Mouse (Mus musculus): ENCODE measurements around the gene Jph3.

Jph3 gene

GRCm38 (mm10) chr8:121792159-121792558, 62.7 kb downstream of the Jph3 start:
- DNase-seq: no peak

DNA sequence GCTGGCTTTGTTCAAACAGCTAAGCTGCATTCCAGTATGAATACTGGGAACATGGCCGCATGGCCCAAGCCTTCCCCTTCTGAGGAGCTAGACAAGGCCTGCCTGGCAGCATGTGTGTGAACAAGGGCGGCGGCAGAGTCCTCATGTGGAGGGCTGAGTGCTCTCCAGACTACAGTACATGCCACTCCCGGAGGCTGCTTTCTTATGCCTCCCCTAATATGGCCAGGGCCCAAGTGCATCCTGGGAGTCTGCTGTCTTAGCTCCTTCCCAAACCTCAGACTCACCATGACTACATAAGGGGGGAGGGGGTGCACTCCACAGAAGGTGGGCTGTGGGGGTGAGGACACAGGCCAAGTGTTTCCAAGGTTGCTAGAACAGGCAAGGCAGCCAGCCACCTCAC, 63.2 kb downstream of the Jph3 start:
- DNase-seq: no peak

- DNase-seq: no peak
Measured at GRCm38 (mm10) chr8:121794151-121794550, 64.7 kb downstream of the Jph3 start.

DNA sequence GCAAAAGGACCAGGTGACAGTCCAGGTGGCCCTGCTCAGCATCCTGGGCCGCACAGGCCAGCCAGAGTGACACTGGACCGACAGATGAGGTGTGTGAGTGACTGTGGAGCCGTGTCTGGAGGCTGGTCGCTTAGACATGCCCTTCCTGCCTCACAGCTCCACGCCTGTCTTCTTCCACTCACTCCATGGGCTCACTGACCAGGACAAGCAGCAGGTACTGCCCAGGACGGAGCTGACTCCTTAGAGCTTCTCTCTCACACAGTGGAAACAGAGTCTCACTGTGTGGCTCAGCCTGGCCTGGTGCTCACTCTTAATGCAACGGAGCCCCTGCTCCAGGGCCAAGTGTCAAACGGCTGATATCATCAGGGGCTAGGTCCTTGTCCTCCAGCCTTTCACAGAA, 66.0 kb downstream of the Jph3 start:
- no peak for DNase-seq

DNA sequence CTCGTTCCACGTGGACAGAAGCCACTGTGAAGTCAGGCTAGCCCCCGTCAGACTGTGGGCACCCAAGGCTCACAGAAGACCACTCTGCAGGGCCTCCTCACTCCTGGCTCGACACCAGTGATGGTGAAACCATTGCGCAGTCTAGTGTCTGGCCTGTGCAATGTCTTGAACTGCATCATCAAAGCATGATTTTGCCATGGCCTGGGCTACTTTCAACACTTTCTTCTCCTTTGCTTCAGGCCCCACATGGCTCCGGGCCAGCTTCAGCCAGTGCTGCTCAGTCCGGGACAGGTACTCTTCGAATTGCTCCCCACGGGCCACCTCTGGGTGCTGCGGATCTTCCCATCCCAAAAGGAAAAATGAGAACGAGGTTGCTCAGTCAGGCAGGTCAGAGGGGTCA, 67.0 kb downstream of the Jph3 start:
- no peak for DNase-seq

GRCm38 (mm10) chr8:121798401-121798800, 69.0 kb downstream of the Jph3 start:
- DNase-seq: no peak

DNA sequence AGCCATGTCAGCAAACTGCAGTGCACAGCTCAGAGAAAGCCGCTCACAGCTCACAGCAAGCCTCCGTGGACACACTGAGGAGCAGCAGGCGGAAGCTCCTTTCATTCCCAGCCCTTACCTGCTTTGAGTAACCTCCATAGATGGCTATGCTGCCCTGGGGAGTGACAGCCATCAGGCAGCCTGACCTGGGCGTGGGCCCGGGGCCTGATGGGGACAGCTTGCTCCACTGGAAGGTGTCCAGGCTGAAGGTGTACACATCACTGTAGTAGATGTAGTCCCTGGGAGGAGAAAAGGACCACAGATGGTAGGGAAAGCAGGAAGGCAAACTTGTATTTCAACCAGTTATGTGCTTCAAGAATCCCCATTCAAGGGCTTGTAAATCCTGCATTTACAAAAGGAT, 75.4 kb downstream of the Jph3 start:
- DNase-seq: no peak

DNA sequence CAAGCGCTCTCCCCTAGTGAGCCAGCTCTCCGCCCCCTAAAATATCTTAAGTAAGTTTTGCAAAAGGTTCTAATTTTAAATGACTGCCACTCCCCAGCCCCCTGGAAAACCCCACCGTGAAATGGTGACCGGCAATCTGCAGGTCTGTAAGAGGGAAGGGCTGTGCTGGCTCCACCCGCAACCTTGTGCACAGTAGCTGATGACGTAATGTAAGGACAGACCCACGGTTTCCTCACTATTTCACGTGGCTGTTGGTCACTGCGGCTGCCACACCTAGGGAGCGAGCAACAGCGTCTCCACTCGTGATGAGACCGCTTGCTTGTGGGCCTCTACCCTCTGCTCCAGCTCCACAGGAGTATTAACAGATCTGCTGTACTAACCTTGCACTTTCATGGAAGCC, 76.7 kb downstream of the Jph3 start:
- no peak for DNase-seq

- DNase-seq: no peak
Measured at GRCm38 (mm10) chr8:121808032-121808431, 78.6 kb downstream of the Jph3 start.

DNA sequence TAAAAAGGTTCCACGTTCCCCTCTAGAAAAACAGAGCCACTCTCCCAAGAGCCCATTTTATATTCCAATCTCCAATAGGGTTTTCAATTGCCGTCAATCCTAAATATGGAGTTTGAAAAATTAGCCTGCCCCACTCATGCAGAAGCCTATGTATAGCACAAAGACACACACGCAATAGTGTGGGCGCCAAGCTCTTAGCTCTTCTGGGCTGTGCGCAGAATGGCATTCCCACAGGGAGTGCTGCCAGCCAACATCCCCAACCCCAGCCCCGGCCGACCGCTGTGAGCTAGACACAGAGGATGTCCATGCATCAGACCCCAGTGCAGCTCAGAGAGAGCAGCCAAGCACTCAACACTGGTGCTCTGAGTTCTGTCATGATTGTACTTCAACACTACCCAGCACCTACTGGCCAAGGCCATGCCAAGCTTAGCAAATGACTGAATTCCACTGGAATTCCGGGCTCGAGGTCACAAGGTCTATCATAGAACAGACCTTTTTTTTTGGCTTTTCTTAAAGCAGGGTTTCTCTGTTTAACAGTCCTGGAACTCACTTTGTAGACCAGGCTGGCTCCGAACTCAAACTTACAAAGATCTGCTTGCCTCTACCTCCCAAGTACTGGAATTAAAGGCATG, 80.2 kb downstream of the Jph3 start:
- DNase-seq: no peak

GRCm38 (mm10) chr8:121811502-121811901, 82.1 kb downstream of the Jph3 start:
- no peak for DNase-seq

- no peak for DNase-seq
Measured at GRCm38 (mm10) chr8:121811931-121812570, 82.6 kb downstream of the Jph3 start.

DNA sequence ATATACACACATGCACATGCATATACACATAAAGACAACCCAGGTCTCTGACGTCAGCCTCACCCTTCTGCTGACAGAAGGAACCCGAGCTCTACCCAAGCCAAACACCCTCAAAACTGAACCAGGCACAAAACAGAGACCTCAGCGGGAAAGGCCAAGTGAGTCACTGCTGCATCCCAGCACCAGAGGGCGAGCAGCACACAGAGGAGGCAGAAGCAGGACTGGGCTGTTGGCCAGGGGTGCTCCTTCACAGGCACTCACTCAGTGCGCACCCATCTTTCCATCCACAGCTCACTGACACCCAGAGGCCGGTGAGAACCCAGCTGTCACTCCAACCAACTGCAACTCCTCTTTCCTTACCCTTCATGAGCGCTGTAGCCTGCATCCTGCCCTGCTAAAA, 88.8 kb downstream of the Jph3 start:
- no peak for DNase-seq

DNA sequence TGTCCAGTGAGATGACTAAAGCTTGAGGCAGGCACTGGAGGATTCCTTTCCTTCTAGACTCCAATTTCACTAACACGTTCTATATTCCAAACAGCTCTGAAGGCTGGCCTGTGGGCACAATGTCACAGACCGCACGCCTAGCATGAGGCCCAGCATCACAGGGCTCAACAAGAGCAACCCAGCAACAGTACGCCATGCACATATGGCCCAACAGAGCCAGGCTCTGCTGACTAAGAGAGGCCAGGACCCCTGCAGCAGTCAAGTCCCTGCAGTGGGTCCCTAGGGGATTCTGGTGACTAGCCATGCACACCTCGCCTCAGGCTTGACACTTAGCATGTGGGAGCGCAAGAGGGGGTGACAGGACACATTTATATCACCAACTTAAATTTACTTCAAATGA, 91.4 kb downstream of the Jph3 start:
- DNase-seq: peak; percentile 1

DNA sequence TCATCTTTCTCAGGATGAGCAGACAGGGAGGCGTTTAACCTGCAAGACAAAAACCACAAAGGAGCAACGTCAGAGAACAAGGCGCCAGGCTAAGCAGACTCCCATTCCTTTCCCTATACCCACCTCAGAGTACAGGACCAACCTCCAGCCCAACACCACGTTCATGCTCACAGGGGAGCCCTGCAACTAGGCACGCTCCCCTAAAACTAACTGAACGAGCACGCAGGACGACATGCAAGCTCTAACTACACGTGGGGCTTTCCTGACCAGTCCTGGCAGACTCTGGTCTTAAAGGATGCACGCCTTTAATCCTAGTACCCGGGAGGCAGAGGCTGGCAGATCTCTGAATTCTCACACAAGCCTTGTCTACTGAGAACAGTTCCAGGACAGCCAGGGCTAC, 91.9 kb downstream of the Jph3 start:
- DNase-seq: peak; percentile 2

GRCm38 (mm10) chr8:121821770-121822169, 92.3 kb downstream of the Jph3 start:
- DNase-seq: no peak

- peak; percentile 3 for DNase-seq
Measured at GRCm38 (mm10) chr8:121827726-121828125, 98.3 kb downstream of the Jph3 start.

DNA sequence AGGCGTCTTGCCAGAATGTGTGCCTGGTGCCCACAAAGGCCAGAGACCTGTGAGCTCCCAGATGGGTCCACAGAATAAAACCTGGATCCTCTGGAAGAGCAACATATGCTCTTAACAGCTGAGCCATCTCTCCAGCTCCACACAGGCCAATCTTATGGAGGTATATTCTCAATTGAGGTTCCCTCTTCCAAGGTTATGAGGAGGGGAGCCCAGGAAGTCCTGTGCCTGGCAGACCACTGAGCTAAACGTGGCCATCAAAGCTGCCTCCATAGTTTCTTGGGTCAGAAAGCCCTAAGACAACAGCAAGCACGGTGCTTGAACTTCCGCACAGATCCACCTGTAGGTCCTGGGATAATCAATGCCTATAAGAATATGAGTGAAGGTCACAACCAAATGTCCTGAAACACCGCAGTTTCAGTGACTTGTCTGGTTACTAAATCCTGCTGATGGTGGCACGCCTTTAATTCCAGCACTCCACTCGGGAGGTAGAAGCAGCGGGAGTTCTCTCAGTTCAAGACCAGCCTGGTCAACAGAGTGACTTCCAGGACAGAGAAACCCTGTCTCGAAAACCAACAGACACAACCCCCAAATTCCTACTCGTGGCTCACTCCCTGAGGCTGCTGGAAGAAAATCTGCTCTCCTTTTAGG, 99.1 kb downstream of the Jph3 start:
- peak; percentile 3 for DNase-seq

GRCm38 (mm10) chr8:121829048-121829776, 99.8 kb downstream of the Jph3 start, which contains the start of gene Klhdc4:
Gene Klhdc4 (minus strand): TSS chr8:121829569.
- peak; percentile 88 for DNase-seq

GRCm38 (mm10) chr8:121829777-121830362, 100.4 kb downstream of the Jph3 start:
- DNase-seq: no peak

- DNase-seq: peak; percentile 3
Measured at GRCm38 (mm10) chr8:121832061-121832460, 102.6 kb downstream of the Jph3 start.

DNA sequence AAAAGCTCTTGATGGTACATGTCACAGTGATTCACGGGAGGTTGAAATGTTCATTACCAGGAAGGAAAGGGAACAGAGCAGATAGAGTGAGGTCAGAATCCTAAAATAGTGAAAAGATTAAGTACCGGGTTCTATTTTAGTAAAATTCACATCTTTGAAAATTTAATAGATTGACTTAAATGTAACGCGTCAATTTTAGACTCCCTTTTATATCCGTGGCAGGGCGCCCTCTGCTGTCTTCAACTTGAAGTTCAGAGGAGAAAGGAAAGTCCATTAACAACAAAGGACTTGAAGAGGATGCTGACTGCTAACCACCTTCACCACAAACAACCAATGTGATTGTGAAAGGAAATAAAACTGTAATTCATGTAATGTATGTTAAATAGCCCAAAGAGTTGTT, 103.1 kb downstream of the Jph3 start:
- peak; percentile 84 for DNase-seq

DNA sequence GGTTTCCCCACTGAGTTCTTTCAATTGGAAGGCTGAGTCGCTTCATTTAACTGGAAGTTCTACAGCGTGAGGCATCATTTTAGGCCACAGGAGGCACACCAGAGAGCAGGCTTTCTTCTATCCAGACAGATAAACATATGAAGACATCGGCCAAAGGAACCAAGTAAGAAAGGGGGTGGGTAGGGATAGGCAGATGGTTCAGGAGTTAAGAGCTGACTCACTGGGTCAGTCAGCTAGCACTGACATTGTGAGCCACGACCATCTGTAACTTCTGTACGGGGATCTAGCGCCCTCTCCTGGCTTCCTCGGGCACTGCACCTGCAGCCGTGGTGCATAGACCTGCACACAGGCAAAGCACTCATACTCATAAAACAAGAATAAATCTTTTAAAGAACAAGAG, 111.8 kb downstream of the Jph3 start:
- peak; percentile 81 for DNase-seq
